Mouse (Mus musculus): Measurements from ENCODE around the gene Tcf12.

Gene Tcf12

DNA sequence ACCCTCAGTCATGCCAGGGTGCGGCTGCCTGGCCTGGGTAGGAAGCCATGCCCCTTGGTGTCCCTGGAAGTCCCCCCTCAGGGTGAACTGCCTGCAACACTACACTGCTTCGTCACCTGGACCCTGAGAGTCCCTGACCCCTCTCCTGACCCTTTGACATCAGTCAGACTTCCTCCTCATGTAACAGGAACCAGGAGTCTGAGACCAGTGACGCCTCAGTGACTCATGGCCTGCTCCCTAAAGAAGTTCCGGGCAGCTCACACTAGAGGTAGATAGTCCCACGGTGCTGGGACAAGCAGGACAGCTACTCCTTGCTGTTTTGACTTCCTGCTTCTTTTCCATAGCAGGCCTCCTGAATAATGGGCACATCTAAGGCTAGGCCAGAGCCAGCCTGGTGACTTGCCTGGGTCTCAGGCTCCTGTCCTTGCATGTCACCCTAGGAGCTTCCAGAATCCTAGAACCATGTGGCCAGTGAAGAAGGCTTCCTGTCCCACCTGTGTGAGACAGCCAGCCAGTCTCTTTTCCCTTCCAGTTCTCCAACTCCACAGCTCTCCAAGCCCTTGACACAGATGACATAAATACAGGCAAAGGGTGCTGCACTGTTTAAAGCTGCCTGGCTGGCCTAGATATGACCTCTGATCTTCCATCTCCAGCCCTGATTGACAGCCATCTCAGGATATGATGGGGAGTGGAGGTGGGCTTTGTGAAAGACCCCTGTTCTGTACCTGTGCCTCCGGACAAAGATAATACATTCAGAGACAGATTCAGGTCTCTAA lies 305.8 kb downstream of the Tcf12 start:
- DNase-seq (ENCODE audit: low read depth, low spot score): no peak

DNA sequence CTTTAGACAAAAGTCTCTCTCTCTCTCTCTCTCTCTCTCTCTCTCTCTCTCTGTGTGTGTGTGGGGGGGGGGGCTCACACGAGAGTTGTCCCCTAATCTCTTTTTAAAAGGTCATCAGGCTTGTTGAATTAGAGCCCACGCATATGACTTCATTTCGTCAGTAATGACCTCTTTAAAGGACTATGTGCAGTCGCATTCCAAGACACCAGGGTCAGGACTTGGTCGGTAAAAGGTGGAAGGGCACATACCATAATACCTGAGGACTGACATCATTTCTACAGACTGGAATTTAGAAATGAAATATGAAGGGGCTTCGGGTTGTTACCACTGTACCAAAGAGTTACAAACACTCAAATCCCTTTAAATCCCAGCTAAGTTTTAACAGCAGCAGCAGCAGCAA lies 307.6 kb downstream of the Tcf12 start:
- no peak for DNase-seq (ENCODE audit: low read depth, low spot score)

DNA sequence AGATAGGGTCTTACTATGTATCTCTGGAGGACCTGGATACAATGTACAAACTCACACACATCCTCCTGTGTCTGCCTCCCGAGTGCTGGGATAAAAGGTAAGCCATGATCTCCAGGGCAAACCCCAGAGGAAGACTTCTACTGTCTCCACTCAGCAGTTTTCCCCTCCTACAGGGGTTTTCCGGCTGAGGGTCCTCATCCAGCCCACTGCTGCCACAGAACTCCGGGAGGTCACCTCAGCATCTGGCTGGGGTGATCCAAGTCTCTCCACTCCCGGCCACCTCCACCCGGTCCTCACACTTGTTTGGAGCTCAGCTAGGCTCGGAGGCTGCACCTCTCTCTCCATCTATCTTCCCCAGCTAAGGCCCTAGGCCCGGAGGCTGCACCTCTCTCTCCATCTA lies 308.4 kb downstream of the Tcf12 start:
- no peak for DNase-seq (ENCODE audit: low read depth, low spot score)

DNA sequence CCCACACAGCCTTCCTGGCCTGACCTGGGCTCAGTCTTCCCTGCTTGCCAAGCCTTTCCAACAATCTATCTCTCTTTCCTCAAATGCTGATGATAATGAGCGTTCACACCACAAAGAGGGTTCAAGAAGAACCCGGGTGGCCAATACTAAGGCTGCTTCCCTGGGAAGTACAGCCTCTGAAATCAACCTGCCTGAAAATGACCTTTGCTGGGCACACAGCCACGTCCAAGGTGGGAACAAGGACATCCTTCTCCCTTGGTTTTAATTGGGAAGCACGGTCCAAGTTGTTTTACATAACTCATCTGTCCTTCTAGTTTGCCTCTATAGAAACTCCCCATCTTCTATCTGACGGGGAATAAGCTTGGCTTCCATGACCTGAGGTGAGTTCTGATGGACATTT lies 312.1 kb downstream of the Tcf12 start:
- DNase-seq (ENCODE audit: low read depth, low spot score): no peak

DNA sequence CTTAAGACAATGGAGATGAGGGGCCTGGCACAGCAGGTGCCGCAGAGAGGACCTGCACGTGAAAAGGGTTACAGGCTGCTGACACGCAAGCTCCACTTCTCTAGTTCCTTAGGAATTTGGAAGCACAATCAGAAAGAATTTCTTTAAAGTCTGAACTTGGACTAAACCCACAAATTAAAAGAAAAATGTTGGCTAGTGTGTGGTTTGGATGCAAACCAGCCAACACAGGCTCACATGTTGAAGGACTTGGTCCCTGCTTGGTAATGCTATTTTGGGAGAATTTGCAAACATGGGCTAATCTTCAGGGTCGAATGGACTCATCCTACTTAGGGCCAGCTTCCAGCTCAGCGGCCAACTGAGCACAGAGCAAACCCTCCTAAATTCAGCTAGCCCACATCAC lies 313.5 kb downstream of the Tcf12 start:
- no peak for DNase-seq (ENCODE audit: low read depth, low spot score)

All from forelimb bud, embryonic 11.5 days (tissue).